Mouse (Mus musculus): Measurements from ENCODE around the gene Serpinf2. TPM values are rescaled to one million over a fixed set of nuclear protein-coding genes. Genes with fewer than 3 reads are reported as not detected.

Serpinf2 gene
- polyA plus RNA-seq, 1 experiment from 2014 or later = not detected

- no peak overlapping the region for H3K4me3 ChIP-seq (replicated peaks; ENCODE audit: low read length)
- H3K9me3 ChIP-seq (ENCODE audit: control insufficient read depth, low read length) = no peaks in the 10 kb centered on the region
- H3K9ac ChIP-seq (replicated peaks; ENCODE audit: low read depth, low read length) = no peak overlapping the region
- WGBS = 96% methylated on average over 3 of the region's 3 CpGs
- H3K4me1 ChIP-seq (replicated peaks; ENCODE audit: control insufficient read depth, insufficient read depth, low read length) = no peaks in the 10 kb centered on the region
- no peak for ATAC-seq
- H3K27me3 ChIP-seq (replicated peaks; ENCODE audit: control insufficient read depth, insufficient read depth, low read length) = no peaks in the 10 kb centered on the region
- H3K27ac ChIP-seq (ENCODE audit: low read length) = no peak overlapping the region
- no peaks in the 10 kb centered on the region for H3K36me3 ChIP-seq (ENCODE audit: control insufficient read depth, insufficient read depth)
- H3K4me2 ChIP-seq (ENCODE audit: low read length) = no peak overlapping the region
Measured at GRCm38 (mm10) chr11:75424459-75424858, 14.9 kb downstream of the Serpinf2 start.

GRCm38 (mm10) chr11:75424033-75424432 is 15.4 kb downstream of the Serpinf2 start:
- H3K27me3 ChIP-seq (replicated peaks; ENCODE audit: control insufficient read depth, insufficient read depth, low read length) = no peaks in the 10 kb centered on the region
- no peak for ATAC-seq
- no peak overlapping the region for H3K9ac ChIP-seq (replicated peaks; ENCODE audit: low read depth, low read length)
- H3K9me3 ChIP-seq (ENCODE audit: control insufficient read depth, low read length) = no peaks in the 10 kb centered on the region
- H3K36me3 ChIP-seq (ENCODE audit: control insufficient read depth, insufficient read depth) = no peaks in the 10 kb centered on the region
- H3K4me1 ChIP-seq (replicated peaks; ENCODE audit: control insufficient read depth, insufficient read depth, low read length) = no peaks in the 10 kb centered on the region
- no peak overlapping the region for H3K27ac ChIP-seq (ENCODE audit: low read length)
- H3K4me2 ChIP-seq (ENCODE audit: low read length) = no peak overlapping the region
- 90% methylated on average over 9 of the region's 9 CpGs for WGBS
- H3K4me3 ChIP-seq (replicated peaks; ENCODE audit: low read length) = no peak overlapping the region

GRCm38 (mm10) chr11:75423091-75423490 is 16.3 kb downstream of the Serpinf2 start:
- no peak overlapping the region for H3K27ac ChIP-seq (ENCODE audit: low read length)
- H3K27me3 ChIP-seq (replicated peaks; ENCODE audit: control insufficient read depth, insufficient read depth, low read length) = no peaks in the 10 kb centered on the region
- ATAC-seq = no peak
- no peaks in the 10 kb centered on the region for H3K9me3 ChIP-seq (ENCODE audit: control insufficient read depth, low read length)
- H3K4me1 ChIP-seq (replicated peaks; ENCODE audit: control insufficient read depth, insufficient read depth, low read length) = no peaks in the 10 kb centered on the region
- no peak overlapping the region for H3K4me2 ChIP-seq (ENCODE audit: low read length)
- no peaks in the 10 kb centered on the region for H3K36me3 ChIP-seq (ENCODE audit: control insufficient read depth, insufficient read depth)
- WGBS = 89% methylated on average over 3 of the region's 3 CpGs
- no peak overlapping the region for H3K4me3 ChIP-seq (replicated peaks; ENCODE audit: low read length)
- no peak overlapping the region for H3K9ac ChIP-seq (replicated peaks; ENCODE audit: low read depth, low read length)

- Histone ChIP-seq H3K36me3 (ENCODE audit: control insufficient read depth, insufficient read depth) (no peaks in the 10 kb centered on the region), H3K4me2 (ENCODE audit: low read length) (no peak within 1 kb of the TSS), H3K4me1 (replicated peaks; ENCODE audit: control insufficient read depth, insufficient read depth, low read length) (no peaks in the 10 kb centered on the region), H3K27ac (ENCODE audit: low read length) (no peak within 1 kb of the TSS), H3K9ac (replicated peaks; ENCODE audit: low read depth, low read length) (no peak within 1 kb of the TSS), H3K4me3 (replicated peaks; ENCODE audit: low read length) (no peak within 1 kb of the TSS), H3K9me3 (ENCODE audit: control insufficient read depth, low read length) (no peaks in the 10 kb centered on the region), H3K27me3 (replicated peaks; ENCODE audit: control insufficient read depth, insufficient read depth, low read length) (no peaks in the 10 kb centered on the region)
- ATAC-seq = no peak
- WGBS = 57% methylated on average over 10 of the region's 10 CpGs
Measured at GRCm38 (mm10) chr11:75422013-75422792, 17.2 kb downstream of the Serpinf2 start, which contains the start of gene Serpinf1. Gene Serpinf1 (minus strand): TSS chr11:75422701.

GRCm38 (mm10) chr11:75421375-75422012 is 17.9 kb downstream of the Serpinf2 start:
- H3K9me3 ChIP-seq (ENCODE audit: control insufficient read depth, low read length) = no peaks in the 10 kb centered on the region
- H3K4me1 ChIP-seq (replicated peaks; ENCODE audit: control insufficient read depth, insufficient read depth, low read length) = no peaks in the 10 kb centered on the region
- H3K27ac ChIP-seq (ENCODE audit: low read length) = no peak overlapping the region
- no peaks in the 10 kb centered on the region for H3K27me3 ChIP-seq (replicated peaks; ENCODE audit: control insufficient read depth, insufficient read depth, low read length)
- no peak overlapping the region for H3K4me3 ChIP-seq (replicated peaks; ENCODE audit: low read length)
- WGBS = 48% methylated on average over 6 of the region's 6 CpGs
- H3K4me2 ChIP-seq (ENCODE audit: low read length) = no peak overlapping the region
- no peak overlapping the region for H3K9ac ChIP-seq (replicated peaks; ENCODE audit: low read depth, low read length)
- ATAC-seq = no peak
- no peaks in the 10 kb centered on the region for H3K36me3 ChIP-seq (ENCODE audit: control insufficient read depth, insufficient read depth)

GRCm38 (mm10) chr11:75420810-75421374 is 18.5 kb downstream of the Serpinf2 start:
- Histone ChIP-seq H3K9me3 (ENCODE audit: control insufficient read depth, low read length) (no peaks in the 10 kb centered on the region), H3K27ac (ENCODE audit: low read length) (no peak overlapping the region), H3K4me2 (ENCODE audit: low read length) (no peak overlapping the region), H3K4me1 (replicated peaks; ENCODE audit: control insufficient read depth, insufficient read depth, low read length) (no peaks in the 10 kb centered on the region), H3K9ac (replicated peaks; ENCODE audit: low read depth, low read length) (no peak overlapping the region), H3K4me3 (replicated peaks; ENCODE audit: low read length) (no peak overlapping the region), H3K36me3 (ENCODE audit: control insufficient read depth, insufficient read depth) (no peaks in the 10 kb centered on the region), H3K27me3 (replicated peaks; ENCODE audit: control insufficient read depth, insufficient read depth, low read length) (no peaks in the 10 kb centered on the region)
- 66% methylated on average over 5 of the region's 5 CpGs for WGBS
- ATAC-seq = no peak

GRCm38 (mm10) chr11:75420037-75420436 is 19.4 kb downstream of the Serpinf2 start:
- no peaks in the 10 kb centered on the region for H3K4me1 ChIP-seq (replicated peaks; ENCODE audit: control insufficient read depth, insufficient read depth, low read length)
- H3K9ac ChIP-seq (replicated peaks; ENCODE audit: low read depth, low read length) = no peak overlapping the region
- H3K27ac ChIP-seq (ENCODE audit: low read length) = no peak overlapping the region
- H3K4me2 ChIP-seq (ENCODE audit: low read length) = no peak overlapping the region
- no peaks in the 10 kb centered on the region for H3K9me3 ChIP-seq (ENCODE audit: control insufficient read depth, low read length)
- no peaks in the 10 kb centered on the region for H3K27me3 ChIP-seq (replicated peaks; ENCODE audit: control insufficient read depth, insufficient read depth, low read length)
- H3K36me3 ChIP-seq (ENCODE audit: control insufficient read depth, insufficient read depth) = no peaks in the 10 kb centered on the region
- 82% methylated on average over 7 of the region's 7 CpGs for WGBS
- no peak overlapping the region for H3K4me3 ChIP-seq (replicated peaks; ENCODE audit: low read length)
- no peak for ATAC-seq

GRCm38 (mm10) chr11:75415994-75416393 is 23.4 kb downstream of the Serpinf2 start:
- Histone ChIP-seq H3K9ac (replicated peaks; ENCODE audit: low read depth, low read length) (no peak overlapping the region), H3K27me3 (replicated peaks; ENCODE audit: control insufficient read depth, insufficient read depth, low read length) (no peaks in the 10 kb centered on the region), H3K27ac (ENCODE audit: low read length) (no peak overlapping the region), H3K36me3 (ENCODE audit: control insufficient read depth, insufficient read depth) (no peaks in the 10 kb centered on the region), H3K4me3 (replicated peaks; ENCODE audit: low read length) (no peak overlapping the region), H3K4me2 (ENCODE audit: low read length) (no peak overlapping the region), H3K9me3 (ENCODE audit: control insufficient read depth, low read length) (no peaks in the 10 kb centered on the region), H3K4me1 (replicated peaks; ENCODE audit: control insufficient read depth, insufficient read depth, low read length) (no peaks in the 10 kb centered on the region)
- no peak for ATAC-seq
- 87% methylated on average over 13 of the region's 13 CpGs for whole genome bisulfite sequencing

- Histone ChIP-seq H3K4me2 (ENCODE audit: low read length) (no peak overlapping the region), H3K36me3 (ENCODE audit: control insufficient read depth, insufficient read depth) (no peaks in the 10 kb centered on the region), H3K4me1 (replicated peaks; ENCODE audit: control insufficient read depth, insufficient read depth, low read length) (no peaks in the 10 kb centered on the region), H3K27ac (ENCODE audit: low read length) (no peak overlapping the region), H3K4me3 (replicated peaks; ENCODE audit: low read length) (no peak overlapping the region), H3K27me3 (replicated peaks; ENCODE audit: control insufficient read depth, insufficient read depth, low read length) (no peaks in the 10 kb centered on the region), H3K9me3 (ENCODE audit: control insufficient read depth, low read length) (no peaks in the 10 kb centered on the region), H3K9ac (replicated peaks; ENCODE audit: low read depth, low read length) (no peak overlapping the region)
- WGBS = 49% methylated on average over 7 of the region's 7 CpGs
- no peak for ATAC-seq
Measured at GRCm38 (mm10) chr11:75415096-75415495, 24.3 kb downstream of the Serpinf2 start.

Measured in forebrain, embryonic 16.5 days (tissue).